Mouse (Mus musculus) lung, embryonic 16.5 days (tissue): ENCODE data around the gene Fahd1. TPM values are rescaled to one million over a fixed set of nuclear protein-coding genes. Genes with fewer than 3 reads are reported as not detected.
A peak's percentile ranks its signal among the peaks of the same experiment; 100 is the strongest.

ENCODE experiments used
- ATAC-seq: fragments of 200-750 bp; cut with Nextera tagmentation; 2 replicates; pipeline ENCODE4 v1.8.0; 2017; ENCODE audit warnings: low read depth, mild to moderate bottlenecking, moderate library complexity
- H3K27ac ChIP-seq: fragments of 300-500 bp; sonication (generic); 2 replicates; pipeline ENCODE4 v1.5.1; 2014; ENCODE audit warnings: mild to moderate bottlenecking, control low read depth, low read length
- H3K27me3 ChIP-seq: fragments of 300-500 bp; sonication (generic); 2 replicates; pipeline ENCODE4 v1.6.1; 2014; ENCODE audit warnings: low read depth, low read length, mixed read lengths; ENCODE audit not compliant: control insufficient read depth, insufficient read depth
- H3K36me3 ChIP-seq: fragments of 300-500 bp; sonication (generic); 2 replicates; pipeline ENCODE4 v1.6.1; 2014; ENCODE audit warnings: low read length; ENCODE audit not compliant: control insufficient read depth, insufficient read depth
- H3K4me1 ChIP-seq: fragments of 300-500 bp; sonication (generic); replicated peaks from 2 replicates; pipeline ENCODE4 v1.6.1; 2014; ENCODE audit warnings: low read length, mixed read lengths; ENCODE audit not compliant: control insufficient read depth, insufficient read depth
- H3K4me2 ChIP-seq: fragments of 300-500 bp; sonication (generic); 2 replicates; pipeline ENCODE4 v1.6.1; 2014; ENCODE audit warnings: low read depth, low read length, control low read depth
- H3K4me3 ChIP-seq: fragments of 300-500 bp; sonication (generic); 2 replicates; pipeline ENCODE4 v1.5.1; 2014; ENCODE audit warnings: mild to moderate bottlenecking, low read length, control low read depth
- H3K9ac ChIP-seq: fragments of 300-500 bp; sonication (generic); 2 replicates; pipeline ENCODE4 v1.6.1; 2014; ENCODE audit warnings: low read length, control low read depth
- H3K9me3 ChIP-seq: fragments of 300-500 bp; sonication (generic); 2 replicates; pipeline ENCODE4 v1.6.1; 2016; ENCODE audit warnings: low read length; ENCODE audit not compliant: control insufficient read depth
- WGBS: fragments of 180-500 bp; shearing (Covaris S2); extraction: QIAGEN DNeasy Blood & Tissue Kit; methylation state at CpG from one replicate; pipeline ENCODE4 v1.1.7; 2014; 5-methylcytosine and 5-hydroxymethylcytosine counted together
- polyA plus RNA-seq: library from polyadenylated mRNA; unstranded; fragments of >200 nt; fragmentation: Nextera tagmentation; extraction: Ambion mirVana; gene quantifications from 2 replicates; pipeline ENCODE4 v1.2.1, GENCODE M21; 2015

The Fahd1 gene
- polyA plus RNA-seq, 1 experiment from 2014 or later, result 16.7 TPM

GRCm38 (mm10) chr17:24855838-24856464, 5.8 kb upstream of the Fahd1 start:
- Histone ChIP-seq H3K36me3 (peaks cover 5% of the 10 kb centered on the region; the same call in 1 of the 2 replicates), H3K9ac (no peak overlapping the region), H3K4me1 (peaks cover 4% of the 10 kb centered on the region), H3K4me2 (no peak overlapping the region), H3K4me3 (no peak overlapping the region), H3K27me3 (peaks cover 5% of the 10 kb centered on the region), H3K27ac (no peak overlapping the region), H3K9me3 (no peaks in the 10 kb centered on the region)
- WGBS, result 77% methylated on average over 3 of the region's 3 CpGs
- no peak for ATAC-seq

GRCm38 (mm10) chr17:24851381-24852125, 1.4 kb upstream of the Fahd1 start:
- H3K36me3 ChIP-seq, result peaks cover 5% of the 10 kb centered on the region; the same call in 1 of the 2 replicates
- H3K9me3 ChIP-seq, result no peaks in the 10 kb centered on the region
- H3K4me1 ChIP-seq, result peaks cover 12% of the 10 kb centered on the region
- WGBS, result 75% methylated on average over 10 of the region's 10 CpGs
- ATAC-seq, result no peak
- peak overlapping the region; percentile 93 for H3K4me2 ChIP-seq
- H3K9ac ChIP-seq, result peak overlapping the region; percentile 75
- H3K27ac ChIP-seq, result no peak overlapping the region
- H3K4me3 ChIP-seq, result peak overlapping the region; percentile 88
- H3K27me3 ChIP-seq, result peaks cover 5% of the 10 kb centered on the region

- peak overlapping the region; percentile 75 for H3K9ac ChIP-seq
- 1% methylated on average over 20 of the region's 20 CpGs for whole genome bisulfite sequencing
- peaks cover 5% of the 10 kb centered on the region for H3K27me3 ChIP-seq
- peaks cover 5% of the 10 kb centered on the region; the same call in 1 of the 2 replicates for H3K36me3 ChIP-seq
- H3K27ac ChIP-seq, result peak overlapping the region; percentile 28; the same call in 1 of the 2 replicates
- peak overlapping the region; percentile 93 for H3K4me2 ChIP-seq
- H3K4me1 ChIP-seq, result peaks cover 12% of the 10 kb centered on the region
- no peaks in the 10 kb centered on the region for H3K9me3 ChIP-seq
- no peak for ATAC-seq
- peak overlapping the region; percentile 88 for H3K4me3 ChIP-seq
These were observed 586 bp upstream of the Fahd1 start for GRCm38 (mm10) chr17:24850773-24851127.

- H3K9me3 ChIP-seq, result no peaks in the 10 kb centered on the region
- H3K27me3 ChIP-seq, result peaks cover 5% of the 10 kb centered on the region
- H3K4me1 ChIP-seq, result peaks cover 12% of the 10 kb centered on the region
- H3K4me2 ChIP-seq, result peak overlapping the region; percentile 94
- peak overlapping the region; percentile 97 for H3K27ac ChIP-seq
- peak; percentile 67 for ATAC-seq
- H3K36me3 ChIP-seq, result peaks cover 5% of the 10 kb centered on the region; the same call in 1 of the 2 replicates
- peak overlapping the region; percentile 88 for H3K4me3 ChIP-seq
- 0% methylated on average over 21 of the region's 21 CpGs for WGBS
- peak overlapping the region; percentile 85 for H3K9ac ChIP-seq
These were observed 465 bp downstream of the Fahd1 start for GRCm38 (mm10) chr17:24849733-24850064.

GRCm38 (mm10) chr17:24848600-24849031, 1.5 kb downstream of the Fahd1 start:
- peaks cover 4% of the 10 kb centered on the region; the same call in 1 of the 2 replicates for H3K36me3 ChIP-seq
- H3K9me3 ChIP-seq, result no peaks in the 10 kb centered on the region
- peaks cover 12% of the 10 kb centered on the region for H3K4me1 ChIP-seq
- peaks cover 5% of the 10 kb centered on the region for H3K27me3 ChIP-seq
- H3K27ac ChIP-seq, result no peak overlapping the region
- no peak for ATAC-seq
- peak overlapping the region; percentile 46 for H3K4me2 ChIP-seq
- peak overlapping the region; percentile 0; the same call in 1 of the 2 replicates for H3K4me3 ChIP-seq
- no peak overlapping the region for H3K9ac ChIP-seq

GRCm38 (mm10) chr17:24847386-24847785, 2.8 kb downstream of the Fahd1 start:
- no peak overlapping the region for H3K27ac ChIP-seq
- H3K4me1 ChIP-seq, result peaks cover 12% of the 10 kb centered on the region
- no peak for ATAC-seq
- H3K4me2 ChIP-seq, result no peak overlapping the region
- no peak overlapping the region for H3K4me3 ChIP-seq
- H3K27me3 ChIP-seq, result peaks cover 5% of the 10 kb centered on the region
- H3K9me3 ChIP-seq, result no peaks in the 10 kb centered on the region
- 93% methylated on average over 1 of the region's 1 CpGs for WGBS
- H3K36me3 ChIP-seq, result no peaks in the 10 kb centered on the region
- H3K9ac ChIP-seq, result no peak overlapping the region

- Histone ChIP-seq H3K9ac (no peak overlapping the region), H3K27me3 (no peaks in the 10 kb centered on the region), H3K27ac (no peak overlapping the region), H3K4me3 (no peak overlapping the region), H3K4me1 (peaks cover 6% of the 10 kb centered on the region), H3K4me2 (no peak overlapping the region), H3K36me3 (no peaks in the 10 kb centered on the region), H3K9me3 (no peaks in the 10 kb centered on the region)
- ATAC-seq, result no peak
- 50% methylated on average over 9 of the region's 9 CpGs for WGBS
These were observed 5.6 kb downstream of the Fahd1 start for GRCm38 (mm10) chr17:24844525-24844924.

- Histone ChIP-seq H3K27me3 (no peaks in the 10 kb centered on the region), H3K36me3 (no peaks in the 10 kb centered on the region), H3K4me1 (no peaks in the 10 kb centered on the region), H3K4me2 (no peak overlapping the region), H3K9me3 (no peaks in the 10 kb centered on the region), H3K4me3 (no peak overlapping the region), H3K9ac (no peak overlapping the region), H3K27ac (no peak overlapping the region)
- 60% methylated on average over 2 of the region's 2 CpGs for WGBS
- no peak for ATAC-seq
These were observed 7.5 kb downstream of the Fahd1 start for GRCm38 (mm10) chr17:24842631-24843030.

GRCm38 (mm10) chr17:24841133-24841532, 9.0 kb downstream of the Fahd1 start:
- WGBS, result 41% methylated on average over 4 of the region's 4 CpGs
- H3K27ac ChIP-seq, result no peak overlapping the region
- ATAC-seq, result no peak

More at GRCm38 (mm10) chr17:24841133-24841532, 9.0 kb downstream of the Fahd1 start:
- Histone ChIP-seq H3K27me3 (no peaks in the 10 kb centered on the region), H3K4me2 (no peak overlapping the region), H3K9ac (no peak overlapping the region), H3K4me1 (no peaks in the 10 kb centered on the region), H3K9me3 (no peaks in the 10 kb centered on the region), H3K36me3 (no peaks in the 10 kb centered on the region), H3K4me3 (no peak overlapping the region)
